Mouse (Mus musculus) midbrain, embryonic 16.5 days (tissue): ENCODE data around the gene Calcoco2. TPM values are rescaled to one million over a fixed set of nuclear protein-coding genes. Genes with fewer than 3 reads are reported as not detected.
"Not testable (repeated sequence)": the region's sequence is repeated elsewhere in the genome, so short reads cannot be mapped to it uniquely, and the experiment has no call there.

Experiments used
- ATAC-seq: fragments of 200-750 bp; cut with Nextera tagmentation; 2 replicates; pipeline ENCODE4 v1.8.0; 2017; ENCODE audit warnings: moderate TSS enrichment
- H3K27ac ChIP-seq: fragments of 300-500 bp; sonication (generic); 2 replicates; pipeline ENCODE4 v1.5.1; 2014; ENCODE audit warnings: mild to moderate bottlenecking, low read length, mixed read lengths
- H3K27me3 ChIP-seq: fragments of 300-500 bp; sonication (generic); 2 replicates; pipeline ENCODE4 v1.6.1; 2014; ENCODE audit warnings: low read depth, low read length, mixed read lengths; ENCODE audit not compliant: control insufficient read depth, insufficient read depth
- H3K36me3 ChIP-seq: fragments of 300-500 bp; sonication (generic); 2 replicates; pipeline ENCODE4 v1.6.1; 2014; ENCODE audit warnings: mild to moderate bottlenecking, low read length, moderate library complexity, mixed read lengths; ENCODE audit not compliant: control insufficient read depth, insufficient read depth
- H3K4me1 ChIP-seq: fragments of 300-500 bp; sonication (generic); 2 replicates; pipeline ENCODE4 v1.6.1; 2014; ENCODE audit warnings: mild to moderate bottlenecking, low read length, mixed read lengths; ENCODE audit not compliant: control insufficient read depth, insufficient read depth
- H3K4me2 ChIP-seq: fragments of 300-500 bp; sonication (generic); 2 replicates; pipeline ENCODE4 v1.6.1; 2014; ENCODE audit warnings: mild to moderate bottlenecking, low read length, mixed read lengths
- H3K4me3 ChIP-seq: fragments of 300-500 bp; sonication (generic); 2 replicates; pipeline ENCODE4 v1.5.1; 2014; ENCODE audit warnings: low read depth, mild to moderate bottlenecking, low read length, moderate library complexity, mixed read lengths
- H3K9ac ChIP-seq: fragments of 300-500 bp; sonication (generic); 2 replicates; pipeline ENCODE4 v1.6.1; 2014; ENCODE audit warnings: low read depth, low read length, mixed read lengths
- H3K9me3 ChIP-seq: fragments of 300-500 bp; sonication (generic); replicated peaks from 2 replicates; pipeline ENCODE4 v1.6.1; 2014; ENCODE audit warnings: mild to moderate bottlenecking, low read length, mixed read lengths; ENCODE audit not compliant: control insufficient read depth, poor library complexity, severe bottlenecking
- WGBS: fragments of 180-500 bp; shearing (Covaris S2); extraction: QIAGEN DNeasy Blood & Tissue Kit; methylation state at CpG from one replicate; pipeline ENCODE4 v1.1.7; 2014; 5-methylcytosine and 5-hydroxymethylcytosine counted together
- polyA plus RNA-seq: library from polyadenylated mRNA; unstranded; fragments of >200 nt; fragmentation: Nextera tagmentation; extraction: Ambion mirVana; gene quantifications from 2 replicates; pipeline ENCODE4 v1.2.1, GENCODE M21; 2015

Gene Calcoco2
- polyA plus RNA-seq, 1 experiment from 2014 or later = not detected

- no peaks in the 10 kb centered on the region for H3K9me3 ChIP-seq
- H3K4me3 ChIP-seq = peak overlapping the region; percentile 46
- H3K27me3 ChIP-seq = peaks cover 25% of the 10 kb centered on the region
- 0 out of 2 replicates have a peak, but pooled peaks have one; percentile 21 for ATAC-seq
- peak overlapping the region; percentile 83 for H3K4me2 ChIP-seq
- H3K36me3 ChIP-seq = no peaks in the 10 kb centered on the region
- no peak overlapping the region for H3K27ac ChIP-seq
- WGBS = 2% methylated on average over 44 of the region's 45 CpGs
- H3K9ac ChIP-seq = peak overlapping the region; percentile 61
- peaks cover 6% of the 10 kb centered on the region; the same call in 1 of the 2 replicates for H3K4me1 ChIP-seq
Observed at GRCm38 (mm10) chr11:96124052-96124914, 12.5 kb upstream of the Calcoco2 start.

- 87% methylated on average over 4 of the region's 4 CpGs for WGBS
- not testable (repeated sequence) for ATAC-seq
- peaks cover 25% of the 10 kb centered on the region for H3K27me3 ChIP-seq
Observed at GRCm38 (mm10) chr11:96122806-96123205, 11.0 kb upstream of the Calcoco2 start.

DNA sequence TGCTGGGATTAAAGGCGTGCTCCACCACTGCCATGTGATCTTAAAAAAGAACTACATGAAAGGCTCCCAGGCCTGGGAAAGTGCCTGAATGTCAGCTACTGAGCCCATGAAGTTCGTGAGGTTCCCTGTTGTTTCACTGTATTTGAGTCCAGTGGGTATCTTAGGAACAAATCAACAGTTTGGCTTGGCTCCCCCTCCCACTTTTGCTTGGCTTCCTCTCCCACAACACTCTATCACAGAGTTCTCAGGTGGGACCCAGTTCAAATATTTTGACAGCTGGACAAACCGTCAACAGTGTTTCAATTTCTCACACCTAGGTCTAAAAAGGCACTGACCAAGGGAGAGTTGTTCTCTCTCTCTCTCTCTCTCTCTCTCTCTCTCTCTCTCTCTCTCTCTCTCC lies 7.6 kb upstream of the Calcoco2 start:
- H3K4me3 ChIP-seq = no peak overlapping the region
- no peak overlapping the region for H3K9ac ChIP-seq
- H3K9me3 ChIP-seq = no peaks in the 10 kb centered on the region
- no peaks in the 10 kb centered on the region for H3K36me3 ChIP-seq
- no peak for ATAC-seq
- peaks cover 10% of the 10 kb centered on the region for H3K27me3 ChIP-seq
- no peak overlapping the region for H3K4me2 ChIP-seq
- no peak overlapping the region for H3K27ac ChIP-seq
- 59% methylated on average over 3 of the region's 3 CpGs for WGBS
- H3K4me1 ChIP-seq = peaks cover 5% of the 10 kb centered on the region; the same call in 1 of the 2 replicates

More at GRCm38 (mm10) chr11:96122806-96123205, 11.0 kb upstream of the Calcoco2 start:
- H3K9me3 ChIP-seq, H3K36me3 ChIP-seq, H3K9ac ChIP-seq, H3K4me3 ChIP-seq, H3K4me2 ChIP-seq, H3K27ac ChIP-seq, H3K4me1 ChIP-seq: not testable (repeated sequence)

DNA sequence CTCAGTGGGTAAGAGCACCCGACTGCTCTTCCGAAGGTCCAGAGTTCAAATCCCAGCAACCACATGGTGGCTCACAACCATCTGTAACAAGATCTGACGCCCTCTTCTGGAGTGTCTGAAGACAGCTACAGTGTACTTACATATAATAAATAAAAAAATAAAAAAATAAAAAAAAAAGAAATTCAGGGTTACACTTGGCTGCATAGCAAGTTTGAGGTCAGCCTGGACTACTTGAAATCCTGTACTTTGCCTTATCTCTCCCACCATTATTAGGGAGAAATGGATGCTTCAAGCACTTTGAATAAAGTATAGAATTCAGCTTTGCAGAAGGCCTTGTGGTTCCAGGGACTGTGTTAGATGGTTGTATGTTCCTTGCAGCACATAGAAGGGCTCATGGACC lies 5.2 kb upstream of the Calcoco2 start:
- not testable (repeated sequence) for H3K9me3 ChIP-seq, H3K27ac ChIP-seq, H3K4me1 ChIP-seq, H3K36me3 ChIP-seq, H3K27me3 ChIP-seq, H3K9ac ChIP-seq, ATAC-seq, H3K4me2 ChIP-seq, H3K4me3 ChIP-seq
- 83% methylated on average over 3 of the region's 3 CpGs for WGBS

DNA sequence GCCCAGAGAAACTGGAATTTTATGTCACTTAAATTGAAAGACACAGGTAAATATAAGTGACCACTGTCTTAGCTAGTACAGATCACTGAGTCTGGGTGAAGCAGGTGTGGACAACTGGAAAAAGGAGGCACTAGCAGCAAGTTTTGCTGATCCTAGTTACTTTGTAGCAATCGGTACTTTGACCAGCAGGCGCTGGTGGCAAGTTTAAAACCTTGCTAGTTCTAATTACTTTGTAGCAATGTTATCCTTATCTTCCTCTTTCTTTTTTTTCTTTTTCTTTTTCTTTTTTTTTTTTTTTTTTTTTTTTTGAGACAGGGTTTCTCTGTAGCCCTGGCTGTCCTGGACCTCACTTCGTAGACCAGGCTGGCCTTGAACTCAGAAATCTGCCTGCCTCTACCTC lies 4.4 kb upstream of the Calcoco2 start:
- Histone ChIP-seq H3K27ac (no peak overlapping the region), H3K4me3 (no peak overlapping the region), H3K4me2 (no peak overlapping the region), H3K27me3 (no peaks in the 10 kb centered on the region; the same call in 1 of the 2 replicates), H3K9me3 (no peaks in the 10 kb centered on the region), H3K9ac (no peak overlapping the region), H3K36me3 (no peaks in the 10 kb centered on the region), H3K4me1 (no peaks in the 10 kb centered on the region)
- ATAC-seq = no peak
- 86% methylated on average over 3 of the region's 3 CpGs for WGBS

DNA sequence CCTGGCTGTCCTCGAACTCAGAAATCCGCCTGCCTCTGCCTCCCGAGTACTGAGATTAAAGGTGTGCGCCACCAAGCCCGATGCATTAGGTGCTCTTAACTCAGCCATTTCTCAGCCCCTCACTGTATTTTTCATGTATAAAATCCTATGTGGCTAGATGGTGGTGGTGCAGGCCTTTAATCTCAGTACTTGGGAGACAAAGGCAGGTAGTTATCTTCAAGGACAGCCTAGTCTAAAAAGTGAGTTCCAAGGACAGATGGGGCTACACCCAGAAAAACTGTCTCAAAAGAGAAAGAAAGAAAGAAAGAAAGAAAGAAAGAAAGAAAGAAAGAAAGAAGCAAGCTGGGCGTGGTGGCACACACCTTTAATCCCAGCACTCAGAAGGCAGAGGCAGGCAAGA lies 3.7 kb upstream of the Calcoco2 start:
- 92% methylated on average over 6 of the region's 6 CpGs for WGBS
- no peak for ATAC-seq

GRCm38 (mm10) chr11:96114077-96114476 lies 2.3 kb upstream of the Calcoco2 start:
- Histone ChIP-seq H3K4me3 (no peak overlapping the region), H3K36me3 (no peaks in the 10 kb centered on the region), H3K27me3 (no peaks in the 10 kb centered on the region), H3K9me3 (no peaks in the 10 kb centered on the region), H3K9ac (no peak overlapping the region), H3K27ac (no peak overlapping the region), H3K4me1 (no peaks in the 10 kb centered on the region), H3K4me2 (no peak overlapping the region)
- 70% methylated on average over 2 of the region's 2 CpGs for WGBS
- no peak for ATAC-seq

More for the DNA sequence above, 3.7 kb upstream of the Calcoco2 start:
- Histone ChIP-seq H3K4me3 (no peak overlapping the region), H3K27ac (no peak overlapping the region), H3K9me3 (no peaks in the 10 kb centered on the region), H3K36me3 (no peaks in the 10 kb centered on the region), H3K9ac (no peak overlapping the region), H3K4me2 (no peak overlapping the region), H3K4me1 (no peaks in the 10 kb centered on the region), H3K27me3 (no peaks in the 10 kb centered on the region)

DNA sequence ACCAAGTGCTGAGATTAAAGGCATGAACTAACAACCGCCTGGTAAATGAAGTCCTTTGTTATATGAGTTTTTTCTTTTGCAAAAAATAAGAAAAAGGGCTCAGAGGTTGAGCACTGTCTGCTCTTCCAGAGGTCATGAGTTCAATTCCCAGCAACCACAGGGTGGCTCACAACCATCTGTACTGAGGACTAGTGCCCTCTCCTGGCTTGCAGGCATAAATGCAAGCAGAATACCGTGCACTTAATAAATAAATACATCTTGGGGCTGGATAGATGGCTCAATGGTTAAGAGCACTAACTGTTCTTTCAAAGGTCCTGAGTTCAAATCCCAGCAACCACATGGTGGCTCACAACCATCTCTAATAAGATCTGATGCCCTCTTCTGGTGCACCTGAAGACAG lies 814 bp downstream of the Calcoco2 start:
- H3K27ac ChIP-seq, H3K4me2 ChIP-seq, H3K9ac ChIP-seq, H3K4me1 ChIP-seq, H3K9me3 ChIP-seq, H3K36me3 ChIP-seq, ATAC-seq, H3K27me3 ChIP-seq, H3K4me3 ChIP-seq: not testable (repeated sequence)
- 56% methylated on average over 2 of the region's 2 CpGs for WGBS

DNA sequence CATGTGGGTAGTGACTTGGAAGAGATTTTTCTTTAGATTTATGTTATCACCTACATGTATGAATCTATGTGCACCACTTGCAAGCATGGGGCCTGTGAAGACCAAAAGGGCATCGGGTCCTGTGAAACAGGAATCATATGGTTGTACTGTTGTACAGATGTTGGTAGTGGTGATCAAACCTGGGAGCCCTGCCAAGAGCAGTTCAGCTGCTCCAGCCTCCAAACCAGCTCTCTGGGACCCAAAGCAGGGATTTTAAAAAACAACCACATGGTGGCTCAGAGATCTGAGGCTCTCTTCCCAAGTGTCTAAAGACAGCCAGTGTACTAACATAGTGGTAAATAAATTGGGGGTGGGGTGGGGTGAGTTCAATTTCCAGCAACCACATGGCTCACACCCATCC lies 3.4 kb downstream of the Calcoco2 start:
- H3K27ac ChIP-seq = no peak overlapping the region
- H3K9me3 ChIP-seq = no peaks in the 10 kb centered on the region
- ATAC-seq = no peak
- H3K4me3 ChIP-seq = no peak overlapping the region
- H3K9ac ChIP-seq = no peak overlapping the region
- 74% methylated on average over 1 of the region's 1 CpGs for WGBS
- H3K36me3 ChIP-seq = no peaks in the 10 kb centered on the region
- no peaks in the 10 kb centered on the region for H3K4me1 ChIP-seq
- H3K4me2 ChIP-seq = no peak overlapping the region
- H3K27me3 ChIP-seq = no peaks in the 10 kb centered on the region
